Mouse (Mus musculus) MEL (cell line): ENCODE measurements around the gene Slc12a8. TPM values are rescaled to one million over a fixed set of nuclear protein-coding genes. Genes with fewer than 3 reads are reported as not detected.

ENCODE experiments used
- DNase-seq: peaks from one replicate; pipeline ENCODE4 v3.0.0; 2011; ENCODE audit warnings: low read depth, low spot score
- H3K27ac ChIP-seq: 2 replicates; pipeline ENCODE4 v1.5.1; 2012; ENCODE audit warnings: low read depth, mild to moderate bottlenecking, control low read depth, low read length, moderate library complexity; ENCODE audit not compliant: control insufficient read depth
- H3K27me3 ChIP-seq, 2 experiments: fragments of 150-350 bp in 1 of 2; sonication (generic) in 1 of 2; 2 replicates each; pipeline ENCODE4 v1.6.1; 2012; ENCODE audit warnings: low read length in 2 of 2, mild to moderate bottlenecking in 2 of 2, improper control_type of control experiment in 1 of 2, moderate library complexity in 1 of 2; ENCODE audit not compliant: insufficient read depth in 2 of 2, control insufficient read depth in 1 of 2
- H3K36me3 ChIP-seq, 2 experiments: 2 replicates each; pipeline ENCODE4 v1.6.1; 2012 to 2014; ENCODE audit warnings: low read length in 2 of 2, improper control_type of control experiment in 1 of 2, inconsistent platforms in 1 of 2, mild to moderate bottlenecking in 1 of 2; ENCODE audit not compliant: insufficient read depth in 2 of 2, control insufficient read depth in 1 of 2
- H3K4me1 ChIP-seq, 2 experiments: fragments of 150-350 bp in 1 of 2; sonication (generic) in 1 of 2; 2 replicates each; pipeline ENCODE4 v1.6.1; 2012; ENCODE audit warnings: low read length in 2 of 2, improper control_type of control experiment in 1 of 2, mild to moderate bottlenecking in 1 of 2; ENCODE audit not compliant: insufficient read depth in 2 of 2, control insufficient read depth in 1 of 2
- H3K4me3 ChIP-seq, 2 experiments: fragments of 150-350 bp in 1 of 2; sonication (generic) in 1 of 2; 2 replicates each; pipeline ENCODE4 v1.5.1; 2012; ENCODE audit warnings: low read depth in 2 of 2, low read length in 2 of 2, mild to moderate bottlenecking in 2 of 2, moderate library complexity in 2 of 2, control low read depth in 1 of 2, improper control_type of control experiment in 1 of 2; ENCODE audit not compliant: control insufficient read depth in 1 of 2, insufficient read depth in 1 of 2
- H3K79me2 ChIP-seq: 2 replicates; pipeline ENCODE4 v1.6.1; 2012; ENCODE audit warnings: mild to moderate bottlenecking, low read length, moderate library complexity; ENCODE audit not compliant: control insufficient read depth, poor library complexity, insufficient read depth
- H3K9ac ChIP-seq: 2 replicates; pipeline ENCODE4 v1.6.1; 2012; ENCODE audit warnings: low read depth, mild to moderate bottlenecking, control low read depth, low read length, moderate library complexity; ENCODE audit not compliant: control insufficient read depth, poor library complexity, severe bottlenecking
- H3K9me3 ChIP-seq: fragments of 150-350 bp; sonication (generic); replicated peaks from 2 replicates; pipeline ENCODE4 v1.6.1; 2012; ENCODE audit warnings: mild to moderate bottlenecking, low read length, improper control_type of control experiment, moderate library complexity; ENCODE audit not compliant: insufficient read depth
- CHD1 ChIP-seq: IDR thresholded peaks from 2 replicates; pipeline ENCODE4 v1.6.1; 2012; ENCODE audit warnings: low read depth, mild to moderate bottlenecking, inconsistent platforms, low read length, improper control_type of control experiment
- CHD2 ChIP-seq: IDR thresholded peaks from 2 replicates; pipeline ENCODE4 v1.6.1; 2011; ENCODE audit warnings: low read length, improper control_type of control experiment
- CTCF ChIP-seq, 3 experiments: IDR thresholded peaks in 2 of 3; conservative IDR thresholded peaks in 1 of 3; 2 replicates each; pipeline ENCODE4 v1.5.1; 2011 to 2012; ENCODE audit warnings: low read length in 3 of 3, low read depth in 2 of 3, mild to moderate bottlenecking in 2 of 3, improper control_type of control experiment in 1 of 3, inconsistent platforms in 1 of 3, mixed read lengths in 1 of 3, moderate library complexity in 1 of 3; ENCODE audit not compliant: control insufficient read depth in 1 of 3, insufficient read depth in 1 of 3, poor library complexity in 1 of 3, severe bottlenecking in 1 of 3
- E2F4 ChIP-seq: IDR thresholded peaks from 2 replicates; pipeline ENCODE4 v1.6.1; 2011; ENCODE audit warnings: low read depth, low read length, improper control_type of control experiment, borderline replicate concordance
- EP300 ChIP-seq, 2 experiments: IDR thresholded peaks; 2 replicates each; pipeline ENCODE4 v1.6.1; 2011; ENCODE audit warnings: improper control_type of control experiment in 2 of 2, low read length in 2 of 2, low read depth in 1 of 2, mild to moderate bottlenecking in 1 of 2
- GABPA ChIP-seq: IDR thresholded peaks from 2 replicates; pipeline ENCODE4 v1.6.1; 2012; ENCODE audit warnings: low read depth, mild to moderate bottlenecking, inconsistent platforms, low read length, improper control_type of control experiment, moderate library complexity
- JUND ChIP-seq: IDR thresholded peaks from 2 replicates; pipeline ENCODE4 v1.6.1; 2011; ENCODE audit warnings: low read depth, mild to moderate bottlenecking, improper control_type of control experiment, low read length
- KAT2A ChIP-seq: conservative IDR thresholded peaks from 2 replicates; pipeline ENCODE4 v1.6.1; 2012; ENCODE audit warnings: low read depth, low read length, improper control_type of control experiment, inconsistent platforms
- MAX ChIP-seq: IDR thresholded peaks from 2 replicates; pipeline ENCODE4 v1.6.1; 2011; ENCODE audit warnings: low read length, improper control_type of control experiment
- MAZ ChIP-seq: IDR thresholded peaks from 2 replicates; pipeline ENCODE4 v1.6.1; 2012; ENCODE audit warnings: low read depth, mild to moderate bottlenecking, inconsistent platforms, low read length, improper control_type of control experiment
- MEF2A ChIP-seq: IDR thresholded peaks from 2 replicates; pipeline ENCODE4 v1.6.1; 2014; ENCODE audit warnings: low read depth, mild to moderate bottlenecking, inconsistent platforms, low read length, improper control_type of control experiment; ENCODE audit not compliant: poor library complexity, insufficient replicate concordance, severe bottlenecking; ENCODE audit errors: extremely low read depth
- MYB ChIP-seq: IDR thresholded peaks from 2 replicates; pipeline ENCODE4 v1.6.1; 2011; ENCODE audit warnings: mild to moderate bottlenecking, low read depth, low read length, improper control_type of control experiment
- MYC ChIP-seq: IDR thresholded peaks from 2 replicates; pipeline ENCODE4 v1.6.1; 2011; ENCODE audit warnings: low read depth, mild to moderate bottlenecking, low read length, improper control_type of control experiment, moderate library complexity
- NELFE ChIP-seq: IDR thresholded peaks from 2 replicates; pipeline ENCODE4 v1.6.1; 2011; ENCODE audit warnings: low read depth, low read length, improper control_type of control experiment
- POLR2AphosphoS2 ChIP-seq: IDR thresholded peaks from 2 replicates; pipeline ENCODE4 v1.6.1; 2011; ENCODE audit warnings: low read length, improper control_type of control experiment
- POLR2AphosphoS5 ChIP-seq: IDR thresholded peaks from 2 replicates; pipeline ENCODE4 v1.6.1; 2012; ENCODE audit warnings: low read depth, borderline replicate concordance, mild to moderate bottlenecking, inconsistent platforms, low read length, moderate library complexity, mixed read lengths
- RCOR1 ChIP-seq: IDR thresholded peaks from 2 replicates; pipeline ENCODE4 v1.6.1; 2012; ENCODE audit warnings: low read depth, mild to moderate bottlenecking, inconsistent platforms, low read length, improper control_type of control experiment
- SMC3 ChIP-seq: IDR thresholded peaks from 2 replicates; pipeline ENCODE4 v1.6.1; 2011; ENCODE audit warnings: low read depth, low read length, improper control_type of control experiment
- UBTF ChIP-seq: IDR thresholded peaks from 2 replicates; pipeline ENCODE4 v1.6.1; 2012; ENCODE audit warnings: low read depth, mild to moderate bottlenecking, inconsistent platforms, low read length, improper control_type of control experiment, moderate library complexity, borderline replicate concordance; ENCODE audit not compliant: insufficient read depth
- USF1 ChIP-seq: IDR thresholded peaks from 2 replicates; pipeline ENCODE4 v1.6.1; 2014; ENCODE audit warnings: low read depth, mild to moderate bottlenecking, inconsistent platforms, low read length, improper control_type of control experiment, moderate library complexity
- ZKSCAN1 ChIP-seq: IDR thresholded peaks from 2 replicates; pipeline ENCODE4 v1.6.1; 2012; ENCODE audit warnings: low read depth, mild to moderate bottlenecking, inconsistent platforms, low read length, improper control_type of control experiment, moderate library complexity
- ZNF384 ChIP-seq: IDR thresholded peaks from 2 replicates; pipeline ENCODE4 v1.6.1; 2012; ENCODE audit warnings: low read depth, mild to moderate bottlenecking, inconsistent platforms, low read length, improper control_type of control experiment
- polyA plus RNA-seq, 2 experiments: library from polyadenylated mRNA; stranded (reverse) in 1 of 2; unstranded in 1 of 2; fragments of >175 nt in 1 of 2; fragments of >200 nt in 1 of 2; gene quantifications; 2 replicates each; pipeline versions ENCODE4 v1.2.1 to v1.2.4; 2012; ENCODE audit warnings: low replicate concordance in 2 of 2, low read depth in 1 of 2; ENCODE audit not compliant: insufficient read length in 2 of 2, insufficient read depth in 1 of 2, missing spikeins in 1 of 2
- total RNA-seq: library from RNA; depleted of rRNA; stranded (reverse); fragments of 300-350 nt; gene quantifications from 2 replicates; pipeline ENCODE4 v1.2.3, GENCODE M21; 2012

Gene Slc12a8
- total and polyA plus RNA-seq, 3 experiments, result 0.29 TPM; not detected in 2

DNA sequence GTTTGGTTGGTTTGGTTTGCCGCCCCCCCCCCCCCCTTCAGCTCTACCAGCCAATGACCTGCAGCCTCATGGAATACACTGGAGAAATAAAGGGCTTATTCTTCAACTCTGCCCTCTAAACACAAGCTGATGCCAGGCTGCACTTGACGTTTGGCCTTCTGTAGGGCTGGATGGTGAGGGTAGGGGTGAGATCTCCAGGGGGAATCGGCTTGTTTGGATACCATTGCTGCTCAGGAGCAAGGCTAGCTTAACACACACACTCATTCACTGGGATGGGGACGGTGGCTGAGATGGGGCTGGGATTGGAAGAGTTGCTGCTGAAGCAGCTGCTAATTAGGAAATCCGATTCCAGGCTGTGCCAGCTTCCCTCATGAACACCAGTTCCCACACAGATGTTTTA lies 183.5 kb downstream of the Slc12a8 start:
- no peak for TF ChIP-seq UBTF
- TF ChIP-seq MAZ, result no peak
- TF ChIP-seq POLR2AphosphoS5, result no peak
- no peak for TF ChIP-seq JUND
- TF ChIP-seq ZNF384, result no peak
- no peak for TF ChIP-seq EP300 (IDR thresholded peaks at IDR 0.05; ENCODE audit: low read depth in 1 of 2, low read length in 2 of 2)
- TF ChIP-seq CHD1, result no peak
- TF ChIP-seq POLR2AphosphoS2, result no peak
- no peak for TF ChIP-seq MYB
- TF ChIP-seq, all 39 proteins: peak for 0
- no peaks in the 10 kb centered on the region for H3K79me2 ChIP-seq
- no peaks in the 10 kb centered on the region for H3K4me1 ChIP-seq
- no peaks in the 10 kb centered on the region for H3K36me3 ChIP-seq
- no peak overlapping the region for H3K9ac ChIP-seq
- H3K4me3 ChIP-seq, result no peak overlapping the region
- no peaks in the 10 kb centered on the region for H3K9me3 ChIP-seq
- DNase-seq, result no peak
- H3K27ac ChIP-seq, result no peak overlapping the region
- H3K27me3 ChIP-seq, result no peaks in the 10 kb centered on the region

DNA sequence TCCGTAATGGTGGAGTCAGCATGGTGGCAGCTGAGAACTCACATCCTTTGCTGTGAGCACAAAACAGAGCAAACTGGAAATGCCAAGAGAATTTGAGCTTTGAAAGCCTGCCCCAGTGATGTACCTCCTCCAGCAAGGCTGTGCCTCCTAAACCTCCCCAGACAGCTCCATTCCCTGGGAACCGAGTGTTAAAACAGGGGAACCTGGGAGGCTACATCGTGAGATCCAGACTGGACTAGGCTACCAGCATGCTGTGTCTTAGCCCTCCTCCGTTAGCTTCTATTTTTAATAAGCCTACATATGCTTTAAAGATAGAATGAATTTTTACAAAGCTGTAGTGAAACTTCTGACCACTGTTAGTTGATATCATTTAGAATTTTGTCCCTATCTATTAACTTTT lies 184.7 kb downstream of the Slc12a8 start:
- H3K4me1 ChIP-seq, result no peaks in the 10 kb centered on the region

DNA sequence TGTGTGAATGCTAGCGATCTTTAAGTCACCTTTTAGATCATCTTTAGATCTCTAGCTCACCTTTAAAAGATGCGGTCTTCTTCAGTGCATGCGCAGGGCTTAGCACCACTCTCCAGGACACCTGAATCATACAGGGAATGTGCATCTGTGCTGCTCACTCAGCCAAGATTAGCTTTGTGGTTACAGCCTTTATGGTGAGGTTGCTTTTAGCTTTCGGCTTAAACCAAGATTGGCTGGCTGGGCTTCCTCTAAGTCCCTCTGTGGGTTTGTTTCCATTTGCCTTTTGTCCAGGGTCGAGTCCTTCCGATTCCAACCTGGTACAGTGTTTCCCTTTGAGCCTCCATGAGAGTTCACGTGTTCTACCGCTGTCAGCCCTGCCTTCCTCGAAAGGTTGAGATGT lies 187.2 kb downstream of the Slc12a8 start:
- TF ChIP-seq ZKSCAN1, result no peak
- no peak for TF ChIP-seq CTCF (IDR thresholded peaks at IDR 0.05 in 2 of 3, conservative IDR thresholded peaks at IDR 0.05 in 1 of 3; ENCODE audit: control insufficient read depth in 1 of 3, insufficient read depth in 1 of 3, low read depth in 2 of 3, low read length in 3 of 3, poor library complexity in 1 of 3, severe bottlenecking in 1 of 3)
- no peak for TF ChIP-seq SMC3
- no peak for TF ChIP-seq USF1
- TF ChIP-seq E2F4, result no peak
- no peak for TF ChIP-seq RCOR1
- Histone ChIP-seq H3K27me3 (no peaks in the 10 kb centered on the region), H3K9ac (no peak overlapping the region), H3K9me3 (no peaks in the 10 kb centered on the region), H3K36me3 (no peaks in the 10 kb centered on the region), H3K27ac (no peak overlapping the region), H3K79me2 (no peaks in the 10 kb centered on the region), H3K4me3 (no peak overlapping the region), H3K4me1 (no peaks in the 10 kb centered on the region)
- no peak for DNase-seq

More for the DNA sequence above, 184.7 kb downstream of the Slc12a8 start:
- no peak for DNase-seq
- Histone ChIP-seq H3K27me3 (no peaks in the 10 kb centered on the region), H3K9ac (no peak overlapping the region), H3K36me3 (no peaks in the 10 kb centered on the region), H3K27ac (no peak overlapping the region), H3K9me3 (no peaks in the 10 kb centered on the region), H3K4me3 (no peak overlapping the region), H3K79me2 (no peaks in the 10 kb centered on the region)
- TF ChIP-seq MAZ (no peak), CHD2 (no peak), KAT2A (no peak), MAX (no peak), USF1 (no peak), ZNF384 (no peak), MYC (no peak), MYB (no peak), NELFE (no peak), GABPA (no peak), SMC3 (no peak), MEF2A (no peak)
